Mouse (Mus musculus) neutrophil, adult 83 days (primary cell): ENCODE data around the gene Zswim3. TPM values are rescaled to one million over a fixed set of nuclear protein-coding genes. Genes with fewer than 3 reads are reported as not detected.

ENCODE experiments used
- total RNA-seq, 2 experiments: library from RNA; stranded (reverse); gene quantifications; one replicate each; pipeline ENCODE4 v1.2.4; 2023

Zswim3 gene
- total RNA-seq = 1 to 10 TPM; 3.4 to 4.4 TPM

GRCm38 (mm10) chr2:164804533-164805331 is at the start of gene Zswim3, which contains the start of gene Acot8:
TSS of gene Zswim3 (plus strand) at chr2:164805098.
TSS of gene Acot8 (minus strand) at chr2:164804882.

GRCm38 (mm10) chr2:164769258-164770037 is 35.5 kb upstream of the Zswim3 start, which contains the start of gene Ube2c:
TSS of gene Ube2c (plus strand) at chr2:164769898.

GRCm38 (mm10) chr2:164779481-164780086 is 25.3 kb upstream of the Zswim3 start, which contains the start of gene Tnnc2:
TSS of gene Tnnc2 (minus strand) at chr2:164779967.

DNA sequence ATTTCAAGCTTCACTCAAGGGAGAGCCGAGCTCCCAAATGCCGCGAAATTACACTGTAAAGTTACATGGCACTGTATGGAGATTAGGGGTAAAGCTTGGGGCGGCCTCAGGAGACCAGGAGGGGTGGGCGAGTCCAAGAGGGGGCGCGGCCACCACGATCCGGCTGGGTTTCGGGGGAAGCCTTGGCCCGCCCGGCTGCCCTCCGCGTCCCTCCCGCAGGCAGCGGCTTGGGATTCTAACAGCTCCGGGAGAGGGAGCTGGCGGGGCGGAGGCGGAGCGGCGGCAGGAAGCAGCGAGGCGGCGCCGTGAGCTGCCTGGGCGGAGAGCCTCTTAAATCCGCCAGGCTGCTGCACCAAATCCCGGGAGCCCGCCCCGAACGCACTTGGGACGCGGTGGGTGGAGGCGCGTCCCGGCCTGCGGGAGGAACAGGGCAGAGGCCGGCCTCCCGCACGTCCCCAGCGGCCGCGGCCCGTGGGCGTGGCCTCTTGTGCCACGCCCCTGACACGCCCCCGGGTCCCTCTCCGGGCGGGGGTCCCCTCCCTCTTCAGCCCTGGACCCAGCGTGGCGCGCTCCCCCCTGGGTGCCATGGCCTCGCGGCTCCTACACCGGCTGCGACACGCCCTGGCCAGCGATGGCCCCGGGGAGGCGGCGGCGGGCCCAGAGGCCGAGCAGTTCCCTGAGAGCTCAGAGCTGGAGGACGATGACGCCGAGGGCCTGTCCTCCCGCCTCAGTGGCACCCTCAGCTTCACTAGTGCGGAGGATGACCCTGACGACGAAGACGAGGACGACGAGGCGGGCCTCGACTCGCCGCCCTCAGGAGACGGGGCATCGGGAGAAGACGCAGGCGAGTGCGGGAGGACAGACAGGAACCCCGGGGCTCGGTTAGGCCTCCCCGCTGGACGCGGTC is 19.2 kb upstream of the Zswim3 start, which contains the start of gene Snx21:
Gene Snx21 (plus strand): TSS at position 343 of the 907 bp plus-strand sequence.

DNA sequence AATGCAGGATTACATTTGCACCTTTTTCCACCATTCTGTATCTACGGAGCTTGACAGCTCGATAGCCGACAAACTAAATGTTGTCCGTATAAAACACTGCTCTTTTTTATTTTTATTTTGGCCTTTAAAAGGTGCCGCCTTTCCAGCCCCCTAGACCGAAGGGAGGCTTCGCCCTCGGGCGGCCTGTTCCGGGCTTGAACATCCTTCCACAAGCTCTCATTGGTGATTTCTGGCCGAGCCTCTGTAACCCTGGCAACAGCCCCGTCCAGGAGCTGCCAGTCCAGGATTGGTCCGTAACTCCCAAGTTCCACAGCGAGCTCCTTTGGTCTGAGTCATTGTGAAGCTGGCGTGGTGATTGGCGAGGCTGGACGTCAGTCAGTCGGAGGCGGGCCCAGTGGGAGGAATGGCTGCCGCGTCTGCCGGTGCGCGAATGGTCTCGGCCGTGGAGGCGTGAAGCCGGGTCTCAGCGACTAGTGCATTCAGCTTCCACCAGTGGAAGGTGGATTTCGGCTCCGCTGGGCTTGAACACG is 17.8 kb downstream of the Zswim3 start, which contains the start of gene Zswim1:
Gene Zswim1 (plus strand): TSS at position 51 of the 530 bp plus-strand sequence.

GRCm38 (mm10) chr2:164828437-164828836 is 23.5 kb downstream of the Zswim3 start, which contains the start of gene Spata25:
TSS of gene Spata25 (minus strand) at chr2:164828537.

GRCm38 (mm10) chr2:164832748-164833301 is 27.9 kb downstream of the Zswim3 start, which contains the start of gene Ctsa:
TSS of gene Ctsa (plus strand) at chr2:164832873.

GRCm38 (mm10) chr2:164833314-164833959 is 28.5 kb downstream of the Zswim3 start, which contains the start of gene Neurl2:
TSS of gene Neurl2 (minus strand) at chr2:164833456.

GRCm38 (mm10) chr2:164857101-164857821 is 52.4 kb downstream of the Zswim3 start, which contains the start of gene Pltp:
TSS of gene Pltp (minus strand) at chr2:164857711.

Other genes starting within 250 kb of the Zswim3 start
- not detected for gene Wfdc2, start 242.7 kb upstream of the Zswim3 start, total RNA-seq
- gene Spint3, start 231.6 kb upstream of the Zswim3 start, total RNA-seq = not detected
- gene Wfdc6a, start 219.7 kb upstream of the Zswim3 start, total RNA-seq = not detected
- gene Eppin, start 211.5 kb upstream of the Zswim3 start, total RNA-seq = not detected
- gene Wfdc6b, start 191.6 kb upstream of the Zswim3 start, total RNA-seq = not detected
- not detected for gene Wfdc8, start 191.5 kb upstream of the Zswim3 start, total RNA-seq
- not detected for gene Wfdc16, start 166.3 kb upstream of the Zswim3 start, total RNA-seq
- 10 to 100 TPM; 13.6 to 15.0 TPM for gene Wfdc10, start 149.1 kb upstream of the Zswim3 start, total RNA-seq
- gene Wfdc9, start 148.5 kb upstream of the Zswim3 start, total RNA-seq = not detected
- gene Wfdc11, start 131.0 kb upstream of the Zswim3 start, total RNA-seq = not detected
- gene Wfdc13, start 120.0 kb upstream of the Zswim3 start, total RNA-seq = not detected
- not detected for gene Spint4, start 106.6 kb upstream of the Zswim3 start, total RNA-seq
- not detected for gene Spint5, start 89.8 kb upstream of the Zswim3 start, total RNA-seq
- under 1 TPM in 1 of 2 experiments, not detected in 1; 0.22 TPM for gene Wfdc3, start 59.2 kb upstream of the Zswim3 start, total RNA-seq
- gene Dnttip1, start 59.1 kb upstream of the Zswim3 start, total RNA-seq = 10 to 100 TPM; 28.8 to 32.0 TPM
- 100 to 1,000 TPM; 118 to 133 TPM for gene Ube2c, start 35.2 kb upstream of the Zswim3 start, total RNA-seq
- gene Tnnc2, start 25.1 kb upstream of the Zswim3 start, total RNA-seq = 1 to 10 TPM in 1 of 2 experiments, under 1 TPM in 1; 0.70 to 1.4 TPM
- 1 to 10 TPM; 3.3 to 3.8 TPM for gene Snx21, start 19.3 kb upstream of the Zswim3 start, total RNA-seq
- gene Acot8, start 216 bp upstream of the Zswim3 start, total RNA-seq = 10 to 100 TPM; 41.6 to 50.0 TPM
- 1 to 10 TPM; 3.4 to 3.6 TPM for gene Zswim1, start 17.6 kb downstream of the Zswim3 start, total RNA-seq
- gene Spata25, start 23.4 kb downstream of the Zswim3 start, total RNA-seq = not detected
- 100 to 1,000 TPM; 182 to 209 TPM for gene Ctsa, start 27.8 kb downstream of the Zswim3 start, total RNA-seq
- gene Neurl2, start 28.4 kb downstream of the Zswim3 start, total RNA-seq = 1 to 10 TPM; 1.7 to 2.3 TPM
- 1 to 10 TPM; 8.9 to 9.6 TPM for gene Pltp, start 52.6 kb downstream of the Zswim3 start, total RNA-seq
- gene Pcif1, start 74.2 kb downstream of the Zswim3 start, total RNA-seq = 10 to 100 TPM; 51.1 to 56.8 TPM
- 10 to 100 TPM; 28.2 to 29.1 TPM for gene Zfp335, start 106.7 kb downstream of the Zswim3 start, total RNA-seq
- 1,000 to 10,000 TPM; 1,731 to 1,759 TPM for gene Mmp9, start 135.7 kb downstream of the Zswim3 start, total RNA-seq
- 1 to 10 TPM; 4.2 to 6.0 TPM for gene Slc12a5, start 155.7 kb downstream of the Zswim3 start, total RNA-seq
- 10 to 100 TPM; 20.7 to 21.4 TPM for gene Ncoa5, start 229.8 kb downstream of the Zswim3 start, total RNA-seq